Mouse (Mus musculus) T-helper 2 cell (primary cell): ENCODE results near the gene Arl14ep.

Experiments
- in situ Hi-C: fragments of 300-600 bp; cut with MboI, MseI; formaldehyde crosslinking; loops from one replicate; pipeline ENCODE4 v1.15.1; 2025; ENCODE audit warnings: high pct_unique_total_duplicates

Arl14ep gene

DNA sequence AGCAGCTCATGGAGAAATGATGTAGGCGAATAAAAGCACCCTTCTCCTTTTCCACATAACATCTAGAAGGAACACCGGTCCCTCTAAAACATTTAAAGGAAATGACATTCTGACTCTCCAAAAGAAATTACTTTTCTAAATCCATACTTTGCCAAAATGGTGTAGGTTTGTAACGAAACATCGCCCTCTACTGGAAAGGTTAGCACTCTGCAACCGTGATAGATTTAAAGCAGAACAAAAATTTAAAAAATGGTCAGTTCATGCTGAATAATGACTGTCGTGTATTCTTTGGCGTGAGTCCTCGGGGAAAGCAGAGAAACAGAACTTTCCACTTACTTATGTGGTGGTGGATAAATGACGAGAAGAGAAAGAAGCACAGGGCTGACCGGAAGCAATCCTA is 18.6 kb downstream of the Arl14ep start:
- in situ Hi-C loops = no loop called here

- in situ Hi-C loops = loop anchor here (5.0 kb wide), 1 partner anchor 523 kb away; no protein-coding TSS in a partner anchor
These were observed 19.2 kb downstream of the Arl14ep start for GRCm38 (mm10) chr2:106954975-106955374.

GRCm38 (mm10) chr2:106942451-106942850 is 31.8 kb downstream of the Arl14ep start:
- in situ Hi-C loops = no loop called here

- in situ Hi-C loops = no loop called here
These were observed 38.5 kb downstream of the Arl14ep start for GRCm38 (mm10) chr2:106935681-106936080.

DNA sequence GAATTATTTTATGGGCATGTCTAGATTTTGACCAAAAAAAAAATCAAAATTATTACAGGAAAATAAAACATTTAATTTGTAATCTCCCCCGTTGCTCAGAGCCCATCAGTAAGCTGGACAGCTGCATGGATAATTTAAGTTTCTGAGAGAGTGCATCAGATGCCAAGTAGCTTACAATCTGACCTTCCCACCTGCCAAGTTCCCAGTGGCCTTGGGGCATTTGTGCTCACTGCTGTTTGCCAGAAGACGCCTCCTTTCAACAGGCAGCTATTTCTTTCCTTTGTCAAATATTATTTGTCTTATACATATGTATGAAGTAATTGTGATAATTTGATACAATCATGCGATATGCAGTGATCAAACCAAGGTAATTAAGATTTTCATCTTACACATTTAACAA is 44.3 kb downstream of the Arl14ep start:
- in situ Hi-C loops = no loop called here
